Mouse (Mus musculus) liver, adult 2 months (tissue): ENCODE measurements around the gene Otud3.

Experiments used
- CTCF ChIP-seq: fragments of 200-500 bp; IDR thresholded peaks from 2 replicates; pipeline ENCODE4 v1.5.1; 2011; ENCODE audit warnings: low read depth, low read length, control low read depth
- POLR2A ChIP-seq: fragments of 200-500 bp; IDR thresholded peaks from 2 replicates; pipeline ENCODE4 v1.6.1; 2011; ENCODE audit warnings: low read length, control low read depth; ENCODE audit not compliant: insufficient read depth; ENCODE audit errors: extremely low read depth

- TF ChIP-seq CTCF (no peak), POLR2A (no peak)
Observed at GRCm38 (mm10) chr4:138899361-138899760, 14.4 kb downstream of the Otud3 start.
